Mouse (Mus musculus) midbrain, embryonic 15.5 days (tissue): ENCODE results near the gene Ttf2. TPM values are rescaled to one million over a fixed set of nuclear protein-coding genes. Genes with fewer than 3 reads are reported as not detected.
A peak's percentile ranks its signal among the peaks of the same experiment; 100 is the strongest.

Experiments used
- ATAC-seq: fragments of 200-750 bp; cut with Nextera tagmentation; replicated peaks from 2 replicates; pipeline ENCODE4 v1.8.0; 2017; ENCODE audit warnings: moderate TSS enrichment
- H3K27ac ChIP-seq: fragments of 300-500 bp; sonication (generic); 2 replicates; pipeline ENCODE4 v1.5.1; 2015; ENCODE audit warnings: mild to moderate bottlenecking, inconsistent platforms
- H3K27me3 ChIP-seq: fragments of 300-500 bp; sonication (generic); replicated peaks from 2 replicates; pipeline ENCODE4 v1.6.1; 2015; ENCODE audit warnings: inconsistent platforms
- H3K36me3 ChIP-seq: fragments of 300-500 bp; sonication (generic); replicated peaks from 2 replicates; pipeline ENCODE4 v1.6.1; 2015; ENCODE audit warnings: inconsistent platforms
- H3K4me1 ChIP-seq: fragments of 300-500 bp; sonication (generic); 2 replicates; pipeline ENCODE4 v1.6.1; 2015; ENCODE audit warnings: inconsistent platforms
- H3K4me2 ChIP-seq: fragments of 300-500 bp; sonication (generic); 2 replicates; pipeline ENCODE4 v1.6.1; 2015; ENCODE audit warnings: inconsistent platforms, mild to moderate bottlenecking, moderate library complexity
- H3K4me3 ChIP-seq: fragments of 300-500 bp; sonication (generic); 2 replicates; pipeline ENCODE4 v1.5.1; 2015; ENCODE audit warnings: mild to moderate bottlenecking, inconsistent platforms
- H3K9ac ChIP-seq: fragments of 300-500 bp; sonication (generic); 2 replicates; pipeline ENCODE4 v1.6.1; 2015; ENCODE audit warnings: mild to moderate bottlenecking, inconsistent platforms
- H3K9me3 ChIP-seq: fragments of 300-500 bp; sonication (generic); 2 replicates; pipeline ENCODE4 v1.6.1; 2016; ENCODE audit warnings: inconsistent platforms
- WGBS: fragments of 180-500 bp; shearing (Covaris S2); methylation state at CpG from one replicate; pipeline ENCODE4 v1.1.7; 2015; ENCODE audit warnings: mixed read lengths; 5-methylcytosine and 5-hydroxymethylcytosine counted together
- polyA plus RNA-seq: library from polyadenylated mRNA; unstranded; fragments of >200 nt; fragmentation: Nextera tagmentation; extraction: Ambion mirVana; gene quantifications from 2 replicates; pipeline ENCODE4 v1.2.1, GENCODE M21; 2015

Gene Ttf2
- 3.9 and 4.3 TPM in 2 replicates for polyA plus RNA-seq

GRCm38 (mm10) chr3:100969176-100969917, at the start of gene Ttf2:
Gene Ttf2 (minus strand): TSS chr3:100969663.
- Histone ChIP-seq H3K9me3 (no peaks in the 10 kb centered on the region), H3K4me1 (peaks cover 10% of the 10 kb centered on the region), H3K27ac (no peak within 1 kb of the TSS), H3K9ac (peak within 1 kb of the TSS; percentile 61), H3K36me3 (no peaks in the 10 kb centered on the region), H3K4me2 (peak within 1 kb of the TSS; percentile 96), H3K4me3 (peak within 1 kb of the TSS; percentile 78), H3K27me3 (no peaks in the 10 kb centered on the region)
- WGBS = under 1% methylated on average over 40 of the region's 40 CpGs
- peak; percentile 98 for ATAC-seq

GRCm38 (mm10) chr3:101018494-101018893, 49.0 kb upstream of the Ttf2 start:
- Histone ChIP-seq H3K9ac (no peak overlapping the region), H3K27me3 (no peaks in the 10 kb centered on the region), H3K4me2 (no peak overlapping the region), H3K4me1 (no peaks in the 10 kb centered on the region), H3K36me3 (no peaks in the 10 kb centered on the region), H3K4me3 (no peak overlapping the region), H3K27ac (no peak overlapping the region), H3K9me3 (no peaks in the 10 kb centered on the region)
- WGBS = 79% methylated on average over 6 of the region's 6 CpGs
- no peak for ATAC-seq

- H3K27ac ChIP-seq = no peak overlapping the region
- H3K9me3 ChIP-seq = no peaks in the 10 kb centered on the region
- no peaks in the 10 kb centered on the region for H3K36me3 ChIP-seq
- H3K27me3 ChIP-seq = no peaks in the 10 kb centered on the region
- no peak overlapping the region for H3K9ac ChIP-seq
- no peaks in the 10 kb centered on the region for H3K4me1 ChIP-seq
- 86% methylated on average over 7 of the region's 7 CpGs for WGBS
- ATAC-seq = no peak
- no peak overlapping the region for H3K4me3 ChIP-seq
- H3K4me2 ChIP-seq = no peak overlapping the region
Observed at GRCm38 (mm10) chr3:101016050-101016449, 46.6 kb upstream of the Ttf2 start.

- Histone ChIP-seq H3K4me1 (no peaks in the 10 kb centered on the region), H3K9me3 (no peaks in the 10 kb centered on the region), H3K27me3 (no peaks in the 10 kb centered on the region), H3K4me3 (no peak overlapping the region), H3K36me3 (no peaks in the 10 kb centered on the region), H3K27ac (no peak overlapping the region), H3K4me2 (no peak overlapping the region), H3K9ac (no peak overlapping the region)
- no peak for ATAC-seq
- 48% methylated on average over 4 of the region's 4 CpGs for WGBS
Observed at GRCm38 (mm10) chr3:101015254-101015653, 45.8 kb upstream of the Ttf2 start.

GRCm38 (mm10) chr3:101013536-101013935, 44.1 kb upstream of the Ttf2 start:
- no peaks in the 10 kb centered on the region for H3K9me3 ChIP-seq
- H3K9ac ChIP-seq = no peak overlapping the region
- no peaks in the 10 kb centered on the region for H3K36me3 ChIP-seq
- no peaks in the 10 kb centered on the region for H3K27me3 ChIP-seq
- no peak for ATAC-seq
- no peak overlapping the region for H3K4me2 ChIP-seq
- no peak overlapping the region for H3K4me3 ChIP-seq
- H3K27ac ChIP-seq = no peak overlapping the region
- no peaks in the 10 kb centered on the region for H3K4me1 ChIP-seq
- WGBS = 94% methylated on average over 3 of the region's 3 CpGs

GRCm38 (mm10) chr3:101013005-101013404, 43.5 kb upstream of the Ttf2 start:
- no peak overlapping the region for H3K9ac ChIP-seq
- H3K36me3 ChIP-seq = no peaks in the 10 kb centered on the region
- no peaks in the 10 kb centered on the region for H3K4me1 ChIP-seq
- ATAC-seq = no peak
- no peaks in the 10 kb centered on the region for H3K27me3 ChIP-seq
- H3K27ac ChIP-seq = no peak overlapping the region
- no peak overlapping the region for H3K4me3 ChIP-seq
- WGBS = 93% methylated on average over 10 of the region's 10 CpGs
- no peak overlapping the region for H3K4me2 ChIP-seq
- no peaks in the 10 kb centered on the region for H3K9me3 ChIP-seq

- no peak for ATAC-seq
- 70% methylated on average over 8 of the region's 8 CpGs for WGBS
- H3K36me3 ChIP-seq = no peaks in the 10 kb centered on the region
- H3K9me3 ChIP-seq = no peaks in the 10 kb centered on the region
- H3K27ac ChIP-seq = no peak overlapping the region
- no peaks in the 10 kb centered on the region for H3K4me1 ChIP-seq
- no peaks in the 10 kb centered on the region for H3K27me3 ChIP-seq
- H3K4me3 ChIP-seq = no peak overlapping the region
- H3K4me2 ChIP-seq = no peak overlapping the region
- H3K9ac ChIP-seq = no peak overlapping the region
Observed at GRCm38 (mm10) chr3:101012597-101012996, 43.1 kb upstream of the Ttf2 start.

- H3K4me1 ChIP-seq = no peaks in the 10 kb centered on the region
- H3K9ac ChIP-seq = no peak overlapping the region
- H3K4me3 ChIP-seq = no peak overlapping the region
- H3K27me3 ChIP-seq = no peaks in the 10 kb centered on the region
- no peak overlapping the region for H3K27ac ChIP-seq
- no peaks in the 10 kb centered on the region for H3K36me3 ChIP-seq
- ATAC-seq = 0 out of 2 replicates have a peak, but pooled peaks have one; percentile 27
- no peak overlapping the region for H3K4me2 ChIP-seq
- no peaks in the 10 kb centered on the region for H3K9me3 ChIP-seq
- 67% methylated on average over 10 of the region's 10 CpGs for WGBS
Observed at GRCm38 (mm10) chr3:101012131-101012571, 42.7 kb upstream of the Ttf2 start.

- H3K36me3 ChIP-seq = no peaks in the 10 kb centered on the region
- no peak overlapping the region for H3K4me3 ChIP-seq
- no peak overlapping the region for H3K4me2 ChIP-seq
- H3K27ac ChIP-seq = no peak overlapping the region
- WGBS = 71% methylated on average over 5 of the region's 5 CpGs
- H3K27me3 ChIP-seq = no peaks in the 10 kb centered on the region
- no peaks in the 10 kb centered on the region for H3K9me3 ChIP-seq
- ATAC-seq = no peak
- no peaks in the 10 kb centered on the region for H3K4me1 ChIP-seq
- H3K9ac ChIP-seq = no peak overlapping the region
Observed at GRCm38 (mm10) chr3:101011203-101011600, 41.7 kb upstream of the Ttf2 start.

- Histone ChIP-seq H3K27ac (no peak overlapping the region), H3K9me3 (no peaks in the 10 kb centered on the region), H3K4me1 (no peaks in the 10 kb centered on the region), H3K36me3 (no peaks in the 10 kb centered on the region), H3K4me2 (no peak overlapping the region), H3K9ac (no peak overlapping the region), H3K4me3 (no peak overlapping the region), H3K27me3 (no peaks in the 10 kb centered on the region)
- WGBS = 95% methylated on average over 4 of the region's 4 CpGs
- ATAC-seq = no peak
Observed at GRCm38 (mm10) chr3:101010589-101011202, 41.2 kb upstream of the Ttf2 start.

- no peak overlapping the region for H3K4me2 ChIP-seq
- WGBS = 78% methylated on average over 5 of the region's 5 CpGs
- no peak overlapping the region for H3K4me3 ChIP-seq
- no peaks in the 10 kb centered on the region for H3K36me3 ChIP-seq
- no peaks in the 10 kb centered on the region for H3K9me3 ChIP-seq
- no peak overlapping the region for H3K27ac ChIP-seq
- ATAC-seq = no peak
- H3K9ac ChIP-seq = no peak overlapping the region
- no peaks in the 10 kb centered on the region for H3K4me1 ChIP-seq
- H3K27me3 ChIP-seq = no peaks in the 10 kb centered on the region
Observed at GRCm38 (mm10) chr3:101007112-101007782, 37.8 kb upstream of the Ttf2 start.

- Histone ChIP-seq H3K9me3 (no peaks in the 10 kb centered on the region), H3K27me3 (no peaks in the 10 kb centered on the region), H3K27ac (no peak overlapping the region), H3K4me2 (no peak overlapping the region), H3K9ac (no peak overlapping the region), H3K4me1 (no peaks in the 10 kb centered on the region), H3K36me3 (no peaks in the 10 kb centered on the region), H3K4me3 (no peak overlapping the region)
- WGBS = 82% methylated on average over 6 of the region's 6 CpGs
- no peak for ATAC-seq
Observed at GRCm38 (mm10) chr3:101005392-101005791, 35.9 kb upstream of the Ttf2 start.
